Mouse (Mus musculus) thymus, adult 2 months (tissue): ENCODE measurements around the gene Wdr31. TPM values are rescaled to one million over a fixed set of nuclear protein-coding genes. Genes with fewer than 3 reads are reported as not detected.

Experiments used
- DNase-seq: peaks from one replicate; pipeline ENCODE4 v3.0.0; 2021
- H3K27ac ChIP-seq: fragments of 200-500 bp; 2 replicates; pipeline ENCODE4 v1.5.1; 2012; ENCODE audit warnings: low read length, control low read depth; ENCODE audit not compliant: control insufficient read depth, insufficient read depth
- H3K27me3 ChIP-seq: fragments of 200-500 bp; 2 replicates; pipeline ENCODE4 v1.6.1; 2012; ENCODE audit warnings: mild to moderate bottlenecking, low read length, moderate library complexity, mixed read lengths; ENCODE audit not compliant: control insufficient read depth, insufficient read depth
- H3K36me3 ChIP-seq: fragments of 200-500 bp; 2 replicates; pipeline ENCODE4 v1.6.1; 2012; ENCODE audit warnings: mild to moderate bottlenecking, low read length, moderate library complexity; ENCODE audit not compliant: control insufficient read depth, insufficient read depth
- H3K4me1 ChIP-seq: fragments of 200-500 bp; replicated peaks from 2 replicates; pipeline ENCODE4 v1.6.1; 2012; ENCODE audit warnings: low read length; ENCODE audit not compliant: control insufficient read depth, insufficient read depth
- H3K4me3 ChIP-seq: fragments of 200-500 bp; 2 replicates; pipeline ENCODE4 v1.5.1; 2012; ENCODE audit warnings: mild to moderate bottlenecking, low read length, control low read depth, moderate library complexity; ENCODE audit not compliant: control insufficient read depth, insufficient read depth
- CTCF ChIP-seq: fragments of 200-500 bp; IDR thresholded peaks from 2 replicates; pipeline ENCODE4 v1.5.1; 2012; ENCODE audit warnings: mild to moderate bottlenecking, control low read depth, low read length, moderate library complexity, borderline replicate concordance; ENCODE audit not compliant: control insufficient read depth, poor library complexity, insufficient read depth; ENCODE audit errors: extremely low read depth
- POLR2A ChIP-seq: fragments of 200-500 bp; IDR thresholded peaks from 2 replicates; pipeline ENCODE4 v1.6.1; 2012; ENCODE audit warnings: mild to moderate bottlenecking, low read length, control low read depth, moderate library complexity; ENCODE audit not compliant: control insufficient read depth, poor library complexity, insufficient read depth; ENCODE audit errors: extremely low read depth
- WGBS: fragments of 180-500 bp; shearing (Covaris S2); methylation state at CpG from one replicate; pipeline ENCODE4 v1.1.7; 2018; 5-methylcytosine and 5-hydroxymethylcytosine counted together
- polyA plus RNA-seq: library from polyadenylated mRNA; depleted of rRNA; stranded (reverse); fragments of >200 nt; gene quantifications from 2 replicates; pipeline ENCODE4 v1.2.3, GENCODE M21; 2012

Gene Wdr31
- polyA plus RNA-seq, 1 experiment = 1.9 TPM

GRCm38 (mm10) chr4:62516579-62516978 is 45.9 kb upstream of the Wdr31 start:
- Histone ChIP-seq H3K4me3 (no peak overlapping the region), H3K36me3 (no peaks in the 10 kb centered on the region), H3K27ac (no peak overlapping the region), H3K27me3 (no peaks in the 10 kb centered on the region), H3K4me1 (peaks cover 7% of the 10 kb centered on the region)
- TF ChIP-seq POLR2A (no peak), CTCF (no peak)
- no peak for DNase-seq
- WGBS = 92% methylated on average over 1 of the region's 1 CpGs

GRCm38 (mm10) chr4:62516079-62516478 is 45.4 kb upstream of the Wdr31 start:
- no peaks in the 10 kb centered on the region for H3K27me3 ChIP-seq
- H3K36me3 ChIP-seq = no peaks in the 10 kb centered on the region
- peaks cover 7% of the 10 kb centered on the region for H3K4me1 ChIP-seq
- H3K4me3 ChIP-seq = no peak overlapping the region
- H3K27ac ChIP-seq = no peak overlapping the region
- no peak for TF ChIP-seq CTCF
- TF ChIP-seq POLR2A = no peak
- DNase-seq = no peak
- 92% methylated on average over 2 of the region's 2 CpGs for WGBS

GRCm38 (mm10) chr4:62515490-62515889 is 44.8 kb upstream of the Wdr31 start:
- DNase-seq = no peak

GRCm38 (mm10) chr4:62514995-62515394 is 44.3 kb upstream of the Wdr31 start:
- Histone ChIP-seq H3K36me3 (no peaks in the 10 kb centered on the region), H3K4me1 (peaks cover 7% of the 10 kb centered on the region), H3K27me3 (no peaks in the 10 kb centered on the region), H3K27ac (no peak overlapping the region), H3K4me3 (no peak overlapping the region)
- no peak for DNase-seq
- TF ChIP-seq CTCF (no peak), POLR2A (no peak)
- 89% methylated on average over 7 of the region's 7 CpGs for WGBS

More at GRCm38 (mm10) chr4:62515490-62515889, 44.8 kb upstream of the Wdr31 start:
- H3K27ac ChIP-seq = no peak overlapping the region
- no peak overlapping the region for H3K4me3 ChIP-seq
- WGBS = 56% methylated on average over 3 of the region's 3 CpGs
- H3K27me3 ChIP-seq = no peaks in the 10 kb centered on the region
- TF ChIP-seq CTCF = no peak
- TF ChIP-seq POLR2A = no peak
- no peaks in the 10 kb centered on the region for H3K36me3 ChIP-seq
- H3K4me1 ChIP-seq = peaks cover 7% of the 10 kb centered on the region

GRCm38 (mm10) chr4:62513998-62514506 is 43.4 kb upstream of the Wdr31 start:
- DNase-seq = no peak
- Histone ChIP-seq H3K36me3 (no peaks in the 10 kb centered on the region), H3K4me3 (no peak overlapping the region), H3K4me1 (peaks cover 7% of the 10 kb centered on the region), H3K27me3 (no peaks in the 10 kb centered on the region), H3K27ac (no peak overlapping the region)
- TF ChIP-seq CTCF (no peak), POLR2A (no peak)
- 80% methylated on average over 11 of the region's 11 CpGs for WGBS

GRCm38 (mm10) chr4:62509946-62510345 is 39.2 kb upstream of the Wdr31 start:
- Histone ChIP-seq H3K4me3 (no peak overlapping the region), H3K36me3 (no peaks in the 10 kb centered on the region), H3K27ac (no peak overlapping the region), H3K27me3 (no peaks in the 10 kb centered on the region), H3K4me1 (no peaks in the 10 kb centered on the region)
- no peak for TF ChIP-seq CTCF
- WGBS = 94% methylated on average over 11 of the region's 11 CpGs
- DNase-seq = no peak

- H3K36me3 ChIP-seq = no peaks in the 10 kb centered on the region
- DNase-seq = no peak
These were observed 38.1 kb upstream of the Wdr31 start for GRCm38 (mm10) chr4:62508839-62509238.

More at GRCm38 (mm10) chr4:62508839-62509238, 38.1 kb upstream of the Wdr31 start:
- Histone ChIP-seq H3K4me1 (no peaks in the 10 kb centered on the region), H3K4me3 (no peak overlapping the region), H3K27ac (no peak overlapping the region), H3K27me3 (no peaks in the 10 kb centered on the region)
- no peak for TF ChIP-seq CTCF
- TF ChIP-seq POLR2A = no peak
- 87% methylated on average over 5 of the region's 5 CpGs for WGBS
